Mouse (Mus musculus): Measurements from ENCODE around the gene Fastk. TPM values are rescaled to one million over a fixed set of nuclear protein-coding genes. Genes with fewer than 3 reads are reported as not detected.

The Fastk gene
- polyA plus RNA-seq, 1 experiment from 2014 or later, result 66.6 TPM

- WGBS, result 3% methylated on average over 21 of the region's 21 CpGs
- peak; percentile 74 for TF ChIP-seq CTCF (IDR thresholded peaks at IDR 0.05; ENCODE audit: low read depth)
- no peak for TF ChIP-seq EP300 (optimal IDR thresholded peaks at IDR 0.05)
- peaks cover 4% of the 10 kb centered on the region; the same call in 1 of the 2 replicates for H3K36me3 ChIP-seq (ENCODE audit: control insufficient read depth, insufficient read depth, low read length)
- ATAC-seq (ENCODE audit: low FRiP score, low TSS enrichment), result peak; percentile 68
- H3K4me2 ChIP-seq (replicated peaks; ENCODE audit: low read depth), result 0 out of 2 replicates have a peak overlapping the region, but pooled peaks have one; percentile 17
- H3K9me3 ChIP-seq (ENCODE audit: control insufficient read depth, low read length), result no peaks in the 10 kb centered on the region
- H3K27me3 ChIP-seq (ENCODE audit: control insufficient read depth, insufficient read depth, low read length), result no peaks in the 10 kb centered on the region
- no peak overlapping the region for H3K27ac ChIP-seq (replicated peaks)
- DNase-seq (ENCODE audit: low spot score), result peak; percentile 76
- H3K4me1 ChIP-seq (replicated peaks; ENCODE audit: control insufficient read depth, insufficient read depth), result no peaks in the 10 kb centered on the region
- no peak overlapping the region for H3K4me3 ChIP-seq (ENCODE audit: low read depth, low read length)
- H3K9ac ChIP-seq (ENCODE audit: low read length), result no peak overlapping the region
Observed at GRCm38 (mm10) chr5:24416222-24416736, 28.8 kb downstream of the Fastk start.

- Histone ChIP-seq H3K4me1 (replicated peaks; ENCODE audit: control insufficient read depth, insufficient read depth) (no peaks in the 10 kb centered on the region), H3K36me3 (ENCODE audit: control insufficient read depth, insufficient read depth, low read length) (no peaks in the 10 kb centered on the region; the same call in 1 of the 2 replicates), H3K4me3 (ENCODE audit: low read depth, low read length) (no peak overlapping the region), H3K27ac (replicated peaks) (no peak overlapping the region), H3K4me2 (replicated peaks; ENCODE audit: low read depth) (no peak overlapping the region), H3K27me3 (ENCODE audit: control insufficient read depth, insufficient read depth, low read length) (no peaks in the 10 kb centered on the region), H3K9ac (ENCODE audit: low read length) (no peak overlapping the region), H3K9me3 (ENCODE audit: control insufficient read depth, low read length) (no peaks in the 10 kb centered on the region)
- TF ChIP-seq CTCF (IDR thresholded peaks at IDR 0.05; ENCODE audit: low read depth) (no peak), EP300 (optimal IDR thresholded peaks at IDR 0.05) (no peak)
- 81% methylated on average over 13 of the region's 13 CpGs for WGBS
- DNase-seq (ENCODE audit: low spot score) (no peak), ATAC-seq (ENCODE audit: low FRiP score, low TSS enrichment) (no peak)
Observed at GRCm38 (mm10) chr5:24413938-24414337, 31.1 kb downstream of the Fastk start.

- Histone ChIP-seq H3K27ac (replicated peaks) (no peak within 1 kb of the TSS), H3K4me3 (ENCODE audit: low read depth, low read length) (no peak within 1 kb of the TSS), H3K4me1 (replicated peaks; ENCODE audit: control insufficient read depth, insufficient read depth) (no peaks in the 10 kb centered on the region), H3K9ac (ENCODE audit: low read length) (no peak within 1 kb of the TSS), H3K36me3 (ENCODE audit: control insufficient read depth, insufficient read depth, low read length) (no peaks in the 10 kb centered on the region), H3K4me2 (replicated peaks; ENCODE audit: low read depth) (no peak within 1 kb of the TSS), H3K27me3 (ENCODE audit: control insufficient read depth, insufficient read depth, low read length) (no peaks in the 10 kb centered on the region), H3K9me3 (ENCODE audit: control insufficient read depth, low read length) (no peaks in the 10 kb centered on the region)
- DNase-seq (ENCODE audit: low spot score), result no peak
- TF ChIP-seq EP300 (optimal IDR thresholded peaks at IDR 0.05) (no peak), CTCF (IDR thresholded peaks at IDR 0.05; ENCODE audit: low read depth) (no peak)
- 39% methylated on average over 11 of the region's 11 CpGs for WGBS
- no peak for ATAC-seq (ENCODE audit: low FRiP score, low TSS enrichment)
Observed at GRCm38 (mm10) chr5:24413042-24413693, 31.9 kb downstream of the Fastk start, which contains the start of gene Asic3. TSS of gene Asic3 (plus strand) at chr5:24413392.

- DNase-seq (ENCODE audit: low spot score) (no peak), ATAC-seq (ENCODE audit: low FRiP score, low TSS enrichment) (no peak)
- Histone ChIP-seq H3K27ac (replicated peaks) (no peak overlapping the region), H3K4me3 (ENCODE audit: low read depth, low read length) (no peak overlapping the region), H3K27me3 (ENCODE audit: control insufficient read depth, insufficient read depth, low read length) (no peaks in the 10 kb centered on the region), H3K9me3 (ENCODE audit: control insufficient read depth, low read length) (no peaks in the 10 kb centered on the region), H3K36me3 (ENCODE audit: control insufficient read depth, insufficient read depth, low read length) (no peaks in the 10 kb centered on the region), H3K4me1 (replicated peaks; ENCODE audit: control insufficient read depth, insufficient read depth) (no peaks in the 10 kb centered on the region), H3K4me2 (replicated peaks; ENCODE audit: low read depth) (no peak overlapping the region), H3K9ac (ENCODE audit: low read length) (no peak overlapping the region)
- WGBS, result 65% methylated on average over 2 of the region's 2 CpGs
- no peak for TF ChIP-seq CTCF (IDR thresholded peaks at IDR 0.05; ENCODE audit: low read depth)
- TF ChIP-seq EP300 (optimal IDR thresholded peaks at IDR 0.05), result no peak
Observed at GRCm38 (mm10) chr5:24412063-24412462, 33.0 kb downstream of the Fastk start.

GRCm38 (mm10) chr5:24409466-24409865 is 35.6 kb downstream of the Fastk start:
- no peak overlapping the region for H3K27ac ChIP-seq (replicated peaks)
- 76% methylated on average over 2 of the region's 2 CpGs for WGBS
- no peak overlapping the region for H3K4me2 ChIP-seq (replicated peaks; ENCODE audit: low read depth)

GRCm38 (mm10) chr5:24408651-24409050 is 36.4 kb downstream of the Fastk start:
- 87% methylated on average over 13 of the region's 13 CpGs for WGBS

More at GRCm38 (mm10) chr5:24409466-24409865, 35.6 kb downstream of the Fastk start:
- Histone ChIP-seq H3K4me1 (replicated peaks; ENCODE audit: control insufficient read depth, insufficient read depth) (no peaks in the 10 kb centered on the region), H3K36me3 (ENCODE audit: control insufficient read depth, insufficient read depth, low read length) (peaks cover under 1% of the 10 kb centered on the region), H3K27me3 (ENCODE audit: control insufficient read depth, insufficient read depth, low read length) (no peaks in the 10 kb centered on the region), H3K9ac (ENCODE audit: low read length) (no peak overlapping the region), H3K4me3 (ENCODE audit: low read depth, low read length) (no peak overlapping the region), H3K9me3 (ENCODE audit: control insufficient read depth, low read length) (no peaks in the 10 kb centered on the region)
- ATAC-seq (ENCODE audit: low FRiP score, low TSS enrichment), result no peak
- TF ChIP-seq CTCF (IDR thresholded peaks at IDR 0.05; ENCODE audit: low read depth) (no peak), EP300 (optimal IDR thresholded peaks at IDR 0.05) (no peak)
- DNase-seq (ENCODE audit: low spot score), result no peak

More at GRCm38 (mm10) chr5:24408651-24409050, 36.4 kb downstream of the Fastk start:
- Histone ChIP-seq H3K27me3 (ENCODE audit: control insufficient read depth, insufficient read depth, low read length) (no peaks in the 10 kb centered on the region), H3K36me3 (ENCODE audit: control insufficient read depth, insufficient read depth, low read length) (peaks cover 3% of the 10 kb centered on the region), H3K9ac (ENCODE audit: low read length) (no peak overlapping the region), H3K4me1 (replicated peaks; ENCODE audit: control insufficient read depth, insufficient read depth) (no peaks in the 10 kb centered on the region), H3K4me3 (ENCODE audit: low read depth, low read length) (no peak overlapping the region), H3K9me3 (ENCODE audit: control insufficient read depth, low read length) (no peaks in the 10 kb centered on the region), H3K27ac (replicated peaks) (no peak overlapping the region), H3K4me2 (replicated peaks; ENCODE audit: low read depth) (no peak overlapping the region)
- DNase-seq (ENCODE audit: low spot score) (no peak), ATAC-seq (ENCODE audit: low FRiP score, low TSS enrichment) (peak; percentile 19; the same call in 1 of the 2 replicates)
- TF ChIP-seq CTCF (IDR thresholded peaks at IDR 0.05; ENCODE audit: low read depth) (no peak), EP300 (optimal IDR thresholded peaks at IDR 0.05) (no peak)
